Mouse (Mus musculus): ENCODE results near the gene Gpalpp1. TPM values are rescaled to one million over a fixed set of nuclear protein-coding genes. Genes with fewer than 3 reads are reported as not detected.

Gpalpp1 gene
- polyA plus RNA-seq, 1 experiment from 2014 or later = 9.5 TPM

DNA sequence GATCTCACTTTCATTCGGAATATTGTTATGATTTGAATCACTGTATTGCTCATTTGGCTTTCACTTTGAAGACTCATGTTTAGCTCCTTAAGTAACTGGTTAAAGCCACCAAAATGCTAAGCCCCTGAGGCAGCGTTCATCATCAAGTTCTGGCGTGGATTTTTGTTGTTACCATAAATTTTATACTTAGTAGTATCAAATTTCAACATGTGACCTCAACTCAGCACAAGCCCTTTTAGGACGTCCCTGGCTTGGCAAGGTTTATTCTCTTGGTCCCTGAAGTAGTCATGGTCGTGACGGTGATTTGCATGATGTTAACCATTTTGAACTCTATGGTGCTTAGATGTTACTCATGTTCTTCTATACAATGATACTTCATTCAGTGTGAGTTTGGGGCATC, 36.5 kb upstream of the Gpalpp1 start:
- H3K36me3 ChIP-seq = no peaks in the 10 kb centered on the region
- H3K4me2 ChIP-seq = no peak overlapping the region
- no peak overlapping the region for H3K9ac ChIP-seq (replicated peaks)
- no peak overlapping the region for H3K27ac ChIP-seq (replicated peaks)
- no peaks in the 10 kb centered on the region for H3K27me3 ChIP-seq (replicated peaks)
- no peaks in the 10 kb centered on the region for H3K9me3 ChIP-seq (replicated peaks)
- no peak for ATAC-seq (ENCODE audit: low FRiP score)
- no peak overlapping the region for H3K4me3 ChIP-seq (replicated peaks)
- 85% methylated on average over 6 of the region's 6 CpGs for WGBS
- H3K4me1 ChIP-seq = peaks cover 6% of the 10 kb centered on the region; the same call in 1 of the 2 replicates

DNA sequence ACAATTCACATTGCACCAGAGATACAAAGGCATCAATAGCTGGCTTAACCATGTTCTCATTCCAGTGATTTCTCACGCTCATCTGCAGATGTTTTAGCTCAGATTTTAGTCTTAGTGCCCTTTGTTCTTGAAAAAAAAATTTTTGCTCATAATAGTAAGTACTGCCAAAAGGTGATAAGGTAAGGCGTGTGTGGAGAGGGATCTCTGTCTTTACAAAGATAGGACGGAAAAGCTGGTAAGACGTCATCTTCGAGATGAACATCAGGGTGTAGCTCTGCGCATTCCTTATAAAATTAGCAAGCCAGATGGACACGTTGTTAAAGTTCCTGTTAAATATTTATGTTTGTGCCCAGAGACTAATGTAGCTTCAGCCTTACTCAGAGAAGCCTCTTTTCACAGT, 35.3 kb upstream of the Gpalpp1 start:
- Histone ChIP-seq H3K27ac (replicated peaks) (no peak overlapping the region), H3K9me3 (replicated peaks) (no peaks in the 10 kb centered on the region), H3K4me3 (replicated peaks) (no peak overlapping the region), H3K4me2 (no peak overlapping the region), H3K9ac (replicated peaks) (no peak overlapping the region), H3K36me3 (no peaks in the 10 kb centered on the region), H3K27me3 (replicated peaks) (no peaks in the 10 kb centered on the region), H3K4me1 (no peaks in the 10 kb centered on the region)
- WGBS = 64% methylated on average over 7 of the region's 7 CpGs
- ATAC-seq (ENCODE audit: low FRiP score) = no peak

DNA sequence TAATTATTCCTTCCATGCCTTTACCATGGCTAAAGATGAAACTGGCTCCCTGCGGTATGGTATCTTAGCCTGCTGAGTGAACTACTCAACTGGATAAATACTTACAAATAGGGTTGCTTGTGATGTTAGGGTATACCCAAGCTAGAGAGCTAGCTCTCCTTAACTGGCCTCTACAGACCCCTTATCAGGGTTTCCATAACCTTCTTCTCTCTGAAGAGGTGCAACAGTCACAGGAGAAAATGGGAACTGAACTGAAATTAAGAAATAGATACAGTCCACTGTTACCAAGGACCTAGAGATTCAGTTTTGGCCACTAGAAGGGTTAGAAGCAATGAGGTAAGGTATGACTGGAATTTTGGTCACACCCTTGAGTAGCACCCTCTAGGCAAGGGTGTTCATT, 34.7 kb upstream of the Gpalpp1 start:
- ATAC-seq (ENCODE audit: low FRiP score) = no peak
- Histone ChIP-seq H3K36me3 (no peaks in the 10 kb centered on the region), H3K27me3 (replicated peaks) (no peaks in the 10 kb centered on the region), H3K27ac (replicated peaks) (no peak overlapping the region), H3K9ac (replicated peaks) (no peak overlapping the region), H3K9me3 (replicated peaks) (no peaks in the 10 kb centered on the region), H3K4me1 (no peaks in the 10 kb centered on the region), H3K4me3 (replicated peaks) (no peak overlapping the region), H3K4me2 (no peak overlapping the region)
- 100% methylated on average over 1 of the region's 1 CpGs for WGBS

DNA sequence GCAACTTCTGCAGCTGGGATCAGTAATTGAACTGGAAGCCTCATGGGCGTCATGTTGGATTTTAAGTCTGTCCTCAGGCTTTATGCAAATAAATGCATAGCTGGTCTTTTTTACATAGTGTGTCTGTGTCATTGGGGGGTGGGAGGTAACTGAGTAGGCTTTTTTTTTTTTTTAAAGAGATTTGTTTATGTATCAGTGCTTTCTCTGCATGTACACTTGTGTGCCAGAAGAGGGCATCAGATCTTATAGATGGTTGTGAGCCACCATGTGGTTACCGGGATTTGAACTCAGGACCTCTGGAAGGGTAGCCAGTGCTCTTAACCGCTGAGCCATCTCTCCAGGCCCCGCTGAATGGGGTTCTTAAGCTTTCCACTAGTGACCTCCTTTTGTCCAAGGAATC, 24.4 kb upstream of the Gpalpp1 start:
- Histone ChIP-seq H3K36me3 (peaks cover 54% of the 10 kb centered on the region), H3K27ac (replicated peaks) (no peak overlapping the region), H3K4me2 (no peak overlapping the region), H3K9me3 (replicated peaks) (no peaks in the 10 kb centered on the region), H3K27me3 (replicated peaks) (no peaks in the 10 kb centered on the region), H3K4me3 (replicated peaks) (no peak overlapping the region), H3K9ac (replicated peaks) (no peak overlapping the region), H3K4me1 (no peaks in the 10 kb centered on the region)
- WGBS = 98% methylated on average over 4 of the region's 4 CpGs
- ATAC-seq (ENCODE audit: low FRiP score) = no peak

DNA sequence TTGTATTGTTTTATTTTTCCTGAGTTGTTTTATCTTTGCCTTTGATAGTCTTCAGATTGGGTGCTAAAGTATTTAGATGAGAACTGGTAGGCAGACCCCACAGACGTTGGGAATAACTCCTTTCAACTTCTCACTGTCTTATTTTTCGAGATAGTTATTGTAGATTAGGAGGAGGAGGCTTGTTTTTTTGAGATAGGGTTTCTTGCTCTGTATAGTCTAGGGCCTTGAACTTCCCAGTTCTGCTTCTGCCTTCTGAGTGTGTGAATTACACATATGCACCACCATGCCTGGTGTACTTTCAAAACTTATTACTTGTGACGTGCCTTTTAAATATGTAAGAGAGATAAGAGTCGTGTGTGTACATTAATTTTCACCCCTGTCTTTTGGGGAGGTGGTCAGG, 17.6 kb upstream of the Gpalpp1 start:
- WGBS = 90% methylated on average over 4 of the region's 4 CpGs
- H3K27ac ChIP-seq (replicated peaks) = no peak overlapping the region
- no peak for ATAC-seq (ENCODE audit: low FRiP score)
- H3K4me1 ChIP-seq = no peaks in the 10 kb centered on the region
- peaks cover 78% of the 10 kb centered on the region for H3K36me3 ChIP-seq
- H3K4me2 ChIP-seq = no peak overlapping the region
- H3K4me3 ChIP-seq (replicated peaks) = no peak overlapping the region
- no peaks in the 10 kb centered on the region for H3K27me3 ChIP-seq (replicated peaks)
- no peak overlapping the region for H3K9ac ChIP-seq (replicated peaks)
- no peaks in the 10 kb centered on the region for H3K9me3 ChIP-seq (replicated peaks)

DNA sequence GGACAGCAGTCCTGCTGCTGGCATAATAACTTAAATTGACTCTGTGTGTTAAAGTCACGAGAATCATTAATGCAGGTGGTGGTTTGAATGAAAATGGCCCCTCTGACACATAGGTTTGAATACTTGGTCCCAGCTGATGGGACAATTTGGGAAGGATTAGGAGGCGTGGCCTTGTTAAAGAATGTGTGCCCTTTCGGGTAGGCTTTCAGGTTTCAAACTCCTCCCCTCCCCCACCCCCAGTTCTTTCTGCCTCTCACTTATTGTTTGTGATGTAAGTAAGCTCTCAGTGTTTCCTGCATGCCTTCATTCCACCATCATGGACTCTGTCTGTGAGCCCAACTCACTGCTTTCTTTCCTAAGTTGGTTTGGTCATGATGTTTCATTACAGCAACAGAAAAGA, 16.8 kb upstream of the Gpalpp1 start:
- H3K4me3 ChIP-seq (replicated peaks) = no peak overlapping the region
- H3K27me3 ChIP-seq (replicated peaks) = no peaks in the 10 kb centered on the region
- peaks cover 69% of the 10 kb centered on the region for H3K36me3 ChIP-seq
- no peak overlapping the region for H3K9ac ChIP-seq (replicated peaks)
- 87% methylated on average over 3 of the region's 3 CpGs for WGBS
- no peaks in the 10 kb centered on the region for H3K9me3 ChIP-seq (replicated peaks)
- ATAC-seq (ENCODE audit: low FRiP score) = no peak
- no peaks in the 10 kb centered on the region for H3K4me1 ChIP-seq
- H3K4me2 ChIP-seq = no peak overlapping the region
- no peak overlapping the region for H3K27ac ChIP-seq (replicated peaks)

DNA sequence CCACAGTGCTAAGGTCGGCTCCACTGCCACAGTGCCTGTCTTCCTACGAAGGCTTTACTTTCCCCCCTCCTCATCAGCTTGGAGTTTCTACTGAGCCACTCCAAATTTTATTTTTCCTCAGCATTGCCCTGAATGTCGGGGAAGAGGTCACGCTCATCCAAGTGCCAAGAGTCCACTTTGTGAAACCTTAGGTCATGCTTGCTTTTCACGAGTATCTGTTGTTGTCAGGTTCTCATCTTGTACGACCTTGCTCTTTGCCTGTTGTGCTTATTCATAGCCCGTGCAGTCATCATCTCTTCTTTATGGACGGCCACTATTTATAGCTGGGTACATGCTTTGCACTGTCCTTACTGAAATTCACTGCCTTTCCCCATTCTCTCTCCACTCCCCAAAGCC, 12.1 kb upstream of the Gpalpp1 start:
- Histone ChIP-seq H3K4me1 (no peaks in the 10 kb centered on the region), H3K4me2 (no peak overlapping the region), H3K27me3 (replicated peaks) (no peaks in the 10 kb centered on the region), H3K27ac (replicated peaks) (no peak overlapping the region), H3K36me3 (peaks cover 56% of the 10 kb centered on the region), H3K9me3 (replicated peaks) (no peaks in the 10 kb centered on the region), H3K9ac (replicated peaks) (no peak overlapping the region), H3K4me3 (replicated peaks) (no peak overlapping the region)
- 94% methylated on average over 8 of the region's 8 CpGs for WGBS
- no peak for ATAC-seq (ENCODE audit: low FRiP score)

DNA sequence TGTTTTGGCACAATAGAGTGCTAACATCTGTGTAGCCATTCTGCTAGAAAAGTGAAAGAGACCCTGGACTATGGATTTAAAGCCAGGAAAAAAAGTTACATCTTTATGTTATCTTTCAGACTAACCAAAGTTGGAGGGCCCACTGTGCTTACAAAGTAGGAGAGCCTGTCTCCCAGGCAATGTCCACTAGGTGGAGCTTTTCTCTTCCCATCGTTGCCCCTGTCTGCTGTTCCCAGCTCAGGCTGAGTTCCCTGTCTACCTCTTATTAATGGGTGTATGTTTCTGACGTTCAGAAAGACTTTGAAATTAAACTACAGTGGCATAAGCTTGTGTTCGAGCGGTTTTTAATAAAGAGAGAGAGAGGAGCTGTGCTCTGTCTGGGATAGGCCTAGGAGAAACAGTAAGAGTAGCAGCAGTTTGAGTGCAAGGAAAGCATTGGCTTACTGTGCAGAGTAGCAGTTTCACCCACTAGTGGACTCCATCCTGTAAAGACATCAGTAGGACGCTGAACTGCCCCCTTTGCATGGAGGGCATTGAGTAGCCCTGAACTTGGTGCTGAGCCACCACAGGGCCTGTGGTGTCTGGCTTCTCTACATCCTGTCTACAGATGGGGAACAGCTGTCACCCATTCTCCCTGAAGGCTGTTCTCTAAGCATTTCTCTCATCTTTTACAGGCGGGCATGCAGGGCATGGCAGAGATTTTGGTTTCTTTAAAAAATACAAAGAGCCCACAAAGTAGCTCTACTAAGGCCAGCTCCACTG, 11.5 kb upstream of the Gpalpp1 start:
- Histone ChIP-seq H3K36me3 (peaks cover 56% of the 10 kb centered on the region), H3K4me1 (no peaks in the 10 kb centered on the region), H3K27ac (replicated peaks) (no peak overlapping the region), H3K4me3 (replicated peaks) (no peak overlapping the region), H3K27me3 (replicated peaks) (no peaks in the 10 kb centered on the region), H3K4me2 (no peak overlapping the region), H3K9me3 (replicated peaks) (no peaks in the 10 kb centered on the region), H3K9ac (replicated peaks) (no peak overlapping the region)
- WGBS = 62% methylated on average over 6 of the region's 6 CpGs
- peak; percentile 72; the same call in 1 of the 2 replicates for ATAC-seq (ENCODE audit: low FRiP score)

DNA sequence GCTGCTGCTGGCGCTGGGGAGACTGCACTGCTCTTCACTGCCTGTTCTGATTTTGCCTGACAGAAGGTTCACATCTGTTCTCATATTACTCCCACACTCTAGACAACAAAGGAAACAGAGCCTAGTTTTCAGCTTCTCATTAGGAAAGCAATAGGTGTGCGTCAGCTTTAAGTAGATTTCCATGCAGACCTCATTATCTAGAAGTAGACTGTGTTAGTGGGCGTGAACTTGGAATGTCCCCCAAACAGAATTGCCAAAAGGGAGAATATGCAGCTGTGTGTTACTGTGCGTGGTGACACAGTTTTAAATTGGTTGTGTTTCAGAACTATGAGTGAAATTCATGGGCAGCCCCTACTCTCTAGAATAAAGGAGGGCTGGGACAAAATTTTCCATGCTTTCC, 9.9 kb upstream of the Gpalpp1 start:
- no peak for ATAC-seq (ENCODE audit: low FRiP score)
- 93% methylated on average over 4 of the region's 4 CpGs for WGBS
- Histone ChIP-seq H3K9ac (replicated peaks) (no peak overlapping the region), H3K4me3 (replicated peaks) (no peak overlapping the region), H3K36me3 (peaks cover 54% of the 10 kb centered on the region), H3K4me2 (no peak overlapping the region), H3K27ac (replicated peaks) (no peak overlapping the region), H3K9me3 (replicated peaks) (no peaks in the 10 kb centered on the region), H3K4me1 (no peaks in the 10 kb centered on the region), H3K27me3 (replicated peaks) (no peaks in the 10 kb centered on the region)

DNA sequence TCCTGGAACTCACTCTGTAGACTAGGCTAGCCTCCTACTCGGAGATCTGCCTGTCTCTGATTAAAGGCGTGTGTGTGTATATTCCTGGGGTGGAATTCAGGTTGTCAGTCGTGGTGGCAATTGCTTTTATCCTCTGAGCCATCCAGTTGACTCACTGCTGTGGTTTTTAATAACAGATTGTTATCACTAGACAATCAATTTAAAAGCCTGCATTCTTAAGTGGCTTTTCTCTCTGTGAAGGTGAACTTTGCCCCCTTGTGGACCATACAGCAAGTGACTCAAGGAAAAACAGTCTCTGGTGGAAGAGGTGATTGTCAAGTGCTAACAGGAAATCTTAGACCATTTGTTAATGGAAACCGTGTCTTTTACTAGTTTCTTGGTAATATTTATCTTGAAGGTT, 8.4 kb upstream of the Gpalpp1 start:
- Histone ChIP-seq H3K9ac (replicated peaks) (no peak overlapping the region), H3K27me3 (replicated peaks) (no peaks in the 10 kb centered on the region), H3K4me1 (no peaks in the 10 kb centered on the region), H3K4me3 (replicated peaks) (no peak overlapping the region), H3K36me3 (peaks cover 55% of the 10 kb centered on the region), H3K9me3 (replicated peaks) (no peaks in the 10 kb centered on the region), H3K27ac (replicated peaks) (no peak overlapping the region), H3K4me2 (no peak overlapping the region)
- 82% methylated on average over 4 of the region's 4 CpGs for WGBS
- no peak for ATAC-seq (ENCODE audit: low FRiP score)

DNA sequence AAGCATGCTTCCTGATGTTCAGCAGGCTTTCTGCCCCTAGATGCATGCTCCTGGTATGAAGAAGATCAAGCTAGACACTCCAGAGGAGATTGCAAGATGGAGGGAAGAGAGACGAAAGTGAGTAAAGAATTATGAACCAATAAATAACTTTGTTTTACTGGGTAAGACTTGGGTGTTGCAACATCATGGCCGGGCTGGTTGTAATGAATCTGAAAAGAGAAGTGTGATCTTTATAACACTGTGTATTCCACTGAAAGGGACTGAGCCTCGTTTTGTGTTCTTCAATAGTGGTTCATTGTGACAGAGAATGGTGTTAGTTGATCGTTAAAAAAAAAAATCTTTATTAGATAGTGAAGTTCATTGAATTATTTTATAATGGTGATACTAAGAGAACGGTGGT, 5.2 kb upstream of the Gpalpp1 start:
- no peak overlapping the region for H3K27ac ChIP-seq (replicated peaks)
- H3K4me2 ChIP-seq = no peak overlapping the region
- no peak for ATAC-seq (ENCODE audit: low FRiP score)
- H3K36me3 ChIP-seq = peaks cover 49% of the 10 kb centered on the region
- no peak overlapping the region for H3K9ac ChIP-seq (replicated peaks)
- no peaks in the 10 kb centered on the region for H3K27me3 ChIP-seq (replicated peaks)
- no peak overlapping the region for H3K4me3 ChIP-seq (replicated peaks)
- no peaks in the 10 kb centered on the region for H3K9me3 ChIP-seq (replicated peaks)
- WGBS = 88% methylated on average over 5 of the region's 5 CpGs
- peaks cover 17% of the 10 kb centered on the region for H3K4me1 ChIP-seq

DNA sequence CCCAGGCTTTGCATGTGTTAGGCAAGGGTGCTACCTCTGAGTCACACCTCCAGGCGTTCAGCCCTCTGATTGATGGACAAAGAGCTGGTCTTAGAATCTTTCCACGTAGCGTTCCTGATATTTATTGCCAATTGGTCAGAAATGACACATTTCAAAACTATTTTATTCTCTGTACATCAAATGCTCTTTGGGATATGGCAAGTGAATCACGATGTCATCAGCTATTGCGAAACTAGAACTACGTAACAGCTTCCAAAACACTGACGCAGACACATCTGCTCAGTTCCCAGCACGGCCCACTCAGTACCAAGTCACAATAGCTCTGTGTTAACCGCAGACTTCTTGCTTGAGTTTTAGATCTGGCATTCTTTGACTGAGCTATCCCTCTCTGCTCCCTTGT, 11.0 kb downstream of the Gpalpp1 start:
- Histone ChIP-seq H3K9me3 (replicated peaks) (no peaks in the 10 kb centered on the region), H3K4me2 (no peak overlapping the region), H3K27ac (replicated peaks) (no peak overlapping the region), H3K9ac (replicated peaks) (no peak overlapping the region), H3K36me3 (peaks cover 73% of the 10 kb centered on the region), H3K4me1 (no peaks in the 10 kb centered on the region), H3K27me3 (replicated peaks) (no peaks in the 10 kb centered on the region), H3K4me3 (replicated peaks) (no peak overlapping the region)
- ATAC-seq (ENCODE audit: low FRiP score) = no peak
- 93% methylated on average over 9 of the region's 9 CpGs for WGBS

Measured in neural tube, embryonic 15.5 days (tissue).